Mouse (Mus musculus): ENCODE measurements at regions not wholly inside any gene's neighbourhood (a gene's known extent, or its start where the extent isn't known, plus 50 kb on each side); places are given as distances from the start of the nearest gene placed in this dataset.

DNA sequence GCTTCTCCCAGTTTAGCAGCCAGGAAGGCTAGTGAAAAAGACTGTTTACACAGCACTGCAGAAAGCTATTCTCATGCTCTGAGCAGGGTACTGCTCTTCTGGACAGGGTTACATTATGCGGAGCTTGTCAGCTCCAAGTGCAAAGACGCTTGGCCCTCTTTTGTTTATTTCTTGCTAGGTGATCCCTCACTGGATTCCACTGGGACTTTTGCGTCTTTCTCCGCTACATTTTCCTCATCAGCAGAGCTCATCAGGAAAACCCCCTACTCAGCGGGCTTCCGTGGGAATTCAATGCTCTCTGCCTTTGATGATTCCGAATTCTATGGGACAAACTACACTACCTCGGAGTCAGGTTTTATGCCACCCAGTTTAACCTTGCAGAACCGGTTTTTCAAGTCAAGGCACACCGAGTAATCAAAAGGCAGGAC is 172.0 kb downstream of the Qdpr start:
- TF ChIP-seq CTCF (IDR thresholded peaks at IDR 0.05; ENCODE audit: borderline replicate concordance, insufficient read depth, low read length) (no peak), POLR2A (IDR thresholded peaks at IDR 0.05; ENCODE audit: low read depth, low read length) (no peak)

All from embryonic fibroblast, embryonic 13.5 days (primary cell).